Mouse (Mus musculus) megakaryocyte, embryonic 14.5 days (primary cell): ENCODE data around the gene Lrrc58. TPM values are rescaled to one million over a fixed set of nuclear protein-coding genes. Genes with fewer than 3 reads are reported as not detected.

ENCODE experiments used
- H3K27me3 ChIP-seq: replicated peaks from 2 replicates; pipeline ENCODE3; 2012; ENCODE audit warnings: inconsistent platforms
- H3K36me3 ChIP-seq: replicated peaks from 2 replicates; pipeline ENCODE3; 2012; ENCODE audit warnings: low read length, inconsistent platforms, mixed read lengths
- H3K4me1 ChIP-seq: 2 replicates; pipeline ENCODE4 v1.6.1; 2012; ENCODE audit warnings: inconsistent platforms
- H3K4me3 ChIP-seq: replicated peaks from 2 replicates; pipeline ENCODE3; 2012; ENCODE audit warnings: moderate library complexity, mild to moderate bottlenecking, inconsistent platforms
- H3K9me3 ChIP-seq: 2 replicates; pipeline ENCODE4 v1.6.1; 2012; ENCODE audit warnings: inconsistent platforms
- FLI1 ChIP-seq: IDR thresholded peaks from 2 replicates; pipeline ENCODE4 v1.6.1; 2012; ENCODE audit warnings: low read length, inconsistent platforms, mixed read lengths
- GATA1 ChIP-seq: IDR thresholded peaks from 3 replicates; pipeline ENCODE4 v1.6.1; 2012; ENCODE audit warnings: mixed read lengths, low read length, inconsistent platforms, borderline replicate concordance
- polyA plus RNA-seq: library from polyadenylated mRNA; stranded (reverse); fragments of >175 nt; gene quantifications from 2 replicates; pipeline ENCODE4 v1.2.3, GENCODE M21; 2012; ENCODE audit warnings: low replicate concordance; ENCODE audit not compliant: insufficient read depth

Gene Lrrc58
- polyA plus RNA-seq, 1 experiment, result 1.2 TPM

- TF ChIP-seq FLI1, result no peak
- no peak for TF ChIP-seq GATA1
- H3K36me3 ChIP-seq, result peaks cover 2% of the 10 kb centered on the region
- H3K27me3 ChIP-seq, result no peaks in the 10 kb centered on the region
- H3K4me3 ChIP-seq, result no peak overlapping the region
- H3K4me1 ChIP-seq, result peaks cover 34% of the 10 kb centered on the region
- H3K9me3 ChIP-seq, result peaks cover 6% of the 10 kb centered on the region
Measured at GRCm38 (mm10) chr16:37865841-37866240, 2.3 kb upstream of the Lrrc58 start.

GRCm38 (mm10) chr16:37868506-37869469 lies 599 bp downstream of the Lrrc58 start:
- TF ChIP-seq FLI1, result no peak
- TF ChIP-seq GATA1, result no peak
- Histone ChIP-seq H3K9me3 (no peaks in the 10 kb centered on the region), H3K27me3 (no peaks in the 10 kb centered on the region), H3K4me1 (peaks cover 37% of the 10 kb centered on the region), H3K36me3 (peaks cover 27% of the 10 kb centered on the region), H3K4me3 (peak overlapping the region; percentile 98)

GRCm38 (mm10) chr16:37869470-37870231 lies 1.5 kb downstream of the Lrrc58 start:
- TF ChIP-seq FLI1 (no peak), GATA1 (no peak)
- Histone ChIP-seq H3K4me3 (peak overlapping the region; percentile 98), H3K27me3 (no peaks in the 10 kb centered on the region), H3K9me3 (no peaks in the 10 kb centered on the region), H3K36me3 (peaks cover 29% of the 10 kb centered on the region), H3K4me1 (peaks cover 37% of the 10 kb centered on the region)

- H3K9me3 ChIP-seq, result no peaks in the 10 kb centered on the region
- peaks cover 38% of the 10 kb centered on the region for H3K4me1 ChIP-seq
- H3K27me3 ChIP-seq, result no peaks in the 10 kb centered on the region
- no peak for TF ChIP-seq GATA1
- TF ChIP-seq FLI1, result no peak
- peak overlapping the region; percentile 69 for H3K4me3 ChIP-seq
- peaks cover 37% of the 10 kb centered on the region for H3K36me3 ChIP-seq
Measured at GRCm38 (mm10) chr16:37871112-37871715, 3.0 kb downstream of the Lrrc58 start.

GRCm38 (mm10) chr16:37874501-37875235 lies 6.5 kb downstream of the Lrrc58 start:
- peak overlapping the region; percentile 59 for H3K4me3 ChIP-seq
- no peaks in the 10 kb centered on the region for H3K27me3 ChIP-seq
- peaks cover 48% of the 10 kb centered on the region for H3K4me1 ChIP-seq
- H3K9me3 ChIP-seq, result no peaks in the 10 kb centered on the region
- TF ChIP-seq GATA1 (no peak), FLI1 (no peak)
- H3K36me3 ChIP-seq, result peaks cover 70% of the 10 kb centered on the region

- Histone ChIP-seq H3K4me3 (no peak overlapping the region), H3K4me1 (peaks cover 49% of the 10 kb centered on the region), H3K36me3 (peaks cover 81% of the 10 kb centered on the region), H3K9me3 (no peaks in the 10 kb centered on the region), H3K27me3 (no peaks in the 10 kb centered on the region)
- TF ChIP-seq FLI1, result no peak
- TF ChIP-seq GATA1, result no peak
Measured at GRCm38 (mm10) chr16:37877406-37877805, 9.2 kb downstream of the Lrrc58 start.

- no peaks in the 10 kb centered on the region for H3K9me3 ChIP-seq
- no peaks in the 10 kb centered on the region for H3K27me3 ChIP-seq
- peaks cover 54% of the 10 kb centered on the region for H3K4me1 ChIP-seq
- TF ChIP-seq FLI1 (no peak), GATA1 (no peak)
- H3K4me3 ChIP-seq, result no peak overlapping the region
- H3K36me3 ChIP-seq, result peaks cover 84% of the 10 kb centered on the region
Measured at GRCm38 (mm10) chr16:37878951-37879505, 10.8 kb downstream of the Lrrc58 start.

- TF ChIP-seq FLI1 (no peak), GATA1 (no peak)
- no peak overlapping the region for H3K4me3 ChIP-seq
- peaks cover 83% of the 10 kb centered on the region for H3K36me3 ChIP-seq
- no peaks in the 10 kb centered on the region for H3K9me3 ChIP-seq
- no peaks in the 10 kb centered on the region for H3K27me3 ChIP-seq
- peaks cover 49% of the 10 kb centered on the region for H3K4me1 ChIP-seq
Measured at GRCm38 (mm10) chr16:37879750-37880419, 11.7 kb downstream of the Lrrc58 start.
